Mouse (Mus musculus) activated CD4-positive, CD25-positive, alpha-beta regulatory T cell (primary cell): ENCODE results near the gene Klhl25. TPM values are rescaled to one million over a fixed set of nuclear protein-coding genes. Genes with fewer than 3 reads are reported as not detected.

ENCODE experiments used
- polyA plus RNA-seq, 2 experiments: library from polyadenylated mRNA; unstranded; fragments of 100-300 nt; shearing (Covaris generic); gene quantifications; one replicate each; pipeline ENCODE4 v1.2.1; 2017

Gene Klhl25
- polyA plus RNA-seq, result 10 to 100 TPM; 20.5 to 39.5 TPM

GRCm38 (mm10) chr7:75848115-75848775, at the start of gene Klhl25:
Klhl25 (plus strand) TSS chr7:75848310.

